Mouse (Mus musculus): ENCODE measurements around the gene Ddx39b. TPM values are rescaled to one million over a fixed set of nuclear protein-coding genes. Genes with fewer than 3 reads are reported as not detected.

Gene Ddx39b
- polyA plus RNA-seq, 1 experiment from 2014 or later: 523 TPM

GRCm38 (mm10) chr17:35201787-35202186, 39.8 kb upstream of the Ddx39b start, which contains the start of gene Tnf:
Gene Tnf, minus strand, starts transcription at chr17:35202007.
- Histone ChIP-seq H3K4me1 (peaks cover 4% of the 10 kb centered on the region; the same call in 1 of the 2 replicates), H3K36me3 (no peaks in the 10 kb centered on the region), H3K4me2 (peak within 1 kb of the TSS; percentile 1; the same call in 1 of the 2 replicates), H3K4me3 (no peak within 1 kb of the TSS; the same call in 1 of the 2 replicates), H3K9ac (no peak within 1 kb of the TSS), H3K27me3 (peaks cover 71% of the 10 kb centered on the region), H3K9me3 (no peaks in the 10 kb centered on the region), H3K27ac (no peak within 1 kb of the TSS)
- ATAC-seq (ENCODE audit: borderline replicate concordance, extremely low read depth, low FRiP score, low TSS enrichment): no peak
- WGBS: 33% methylated on average over 13 of the region's 13 CpGs

GRCm38 (mm10) chr17:35202442-35202841, 39.1 kb upstream of the Ddx39b start:
- no peaks in the 10 kb centered on the region for H3K9me3 ChIP-seq
- ATAC-seq (ENCODE audit: borderline replicate concordance, extremely low read depth, low FRiP score, low TSS enrichment): no peak
- 73% methylated on average over 4 of the region's 4 CpGs for WGBS
- peaks cover 4% of the 10 kb centered on the region; the same call in 1 of the 2 replicates for H3K4me1 ChIP-seq
- peaks cover 65% of the 10 kb centered on the region for H3K27me3 ChIP-seq
- no peak overlapping the region for H3K9ac ChIP-seq
- no peak overlapping the region for H3K4me2 ChIP-seq
- H3K36me3 ChIP-seq: no peaks in the 10 kb centered on the region
- no peak overlapping the region for H3K27ac ChIP-seq
- no peak overlapping the region for H3K4me3 ChIP-seq

- Histone ChIP-seq H3K4me2 (no peak within 1 kb of the TSS), H3K4me3 (no peak within 1 kb of the TSS), H3K4me1 (peaks cover 4% of the 10 kb centered on the region; the same call in 1 of the 2 replicates), H3K9me3 (no peaks in the 10 kb centered on the region), H3K9ac (no peak within 1 kb of the TSS), H3K27ac (no peak within 1 kb of the TSS), H3K36me3 (no peaks in the 10 kb centered on the region), H3K27me3 (peaks cover 53% of the 10 kb centered on the region)
- WGBS: 22% methylated on average over 20 of the region's 20 CpGs
- ATAC-seq (ENCODE audit: borderline replicate concordance, extremely low read depth, low FRiP score, low TSS enrichment): no peak
These were observed 36.8 kb upstream of the Ddx39b start, which contains the start of gene Lta for GRCm38 (mm10) chr17:35204494-35205379. Gene Lta, minus strand, starts transcription at chr17:35205351.

- ATAC-seq (ENCODE audit: borderline replicate concordance, extremely low read depth, low FRiP score, low TSS enrichment): no peak
- WGBS: 59% methylated on average over 10 of the region's 10 CpGs
- Histone ChIP-seq H3K4me3 (no peak overlapping the region), H3K4me2 (no peak overlapping the region), H3K27me3 (peaks cover 47% of the 10 kb centered on the region), H3K9me3 (no peaks in the 10 kb centered on the region), H3K4me1 (peaks cover 4% of the 10 kb centered on the region; the same call in 1 of the 2 replicates), H3K27ac (no peak overlapping the region), H3K9ac (no peak overlapping the region), H3K36me3 (no peaks in the 10 kb centered on the region)
These were observed 36.2 kb upstream of the Ddx39b start for GRCm38 (mm10) chr17:35205380-35205769.

- WGBS: 73% methylated on average over 12 of the region's 12 CpGs
- no peaks in the 10 kb centered on the region for H3K36me3 ChIP-seq
- H3K4me1 ChIP-seq: no peaks in the 10 kb centered on the region
- no peak overlapping the region for H3K4me3 ChIP-seq
- H3K9ac ChIP-seq: no peak overlapping the region
- no peak overlapping the region for H3K27ac ChIP-seq
- 0 out of 2 replicates have a peak, but pooled peaks cover 5% of the 10 kb centered on the region for H3K27me3 ChIP-seq
- H3K9me3 ChIP-seq: no peaks in the 10 kb centered on the region
- no peak for ATAC-seq (ENCODE audit: borderline replicate concordance, extremely low read depth, low FRiP score, low TSS enrichment)
- no peak overlapping the region for H3K4me2 ChIP-seq
These were observed 31.6 kb upstream of the Ddx39b start for GRCm38 (mm10) chr17:35209785-35210535.

- H3K4me1 ChIP-seq: no peaks in the 10 kb centered on the region
- no peak overlapping the region for H3K9ac ChIP-seq
- no peak for ATAC-seq (ENCODE audit: borderline replicate concordance, extremely low read depth, low FRiP score, low TSS enrichment)
- H3K36me3 ChIP-seq: no peaks in the 10 kb centered on the region
- H3K4me3 ChIP-seq: no peak overlapping the region
- WGBS: 45% methylated on average over 3 of the region's 3 CpGs
- no peaks in the 10 kb centered on the region for H3K27me3 ChIP-seq
- H3K9me3 ChIP-seq: no peaks in the 10 kb centered on the region
- no peak overlapping the region for H3K4me2 ChIP-seq
- no peak overlapping the region for H3K27ac ChIP-seq
These were observed 31.0 kb upstream of the Ddx39b start for GRCm38 (mm10) chr17:35210593-35210992.

GRCm38 (mm10) chr17:35213071-35213470, 28.5 kb upstream of the Ddx39b start:
- 91% methylated on average over 5 of the region's 5 CpGs for WGBS
- Histone ChIP-seq H3K27me3 (no peaks in the 10 kb centered on the region), H3K4me1 (no peaks in the 10 kb centered on the region), H3K9me3 (no peaks in the 10 kb centered on the region), H3K36me3 (no peaks in the 10 kb centered on the region), H3K4me3 (no peak overlapping the region), H3K9ac (no peak overlapping the region), H3K27ac (no peak overlapping the region), H3K4me2 (no peak overlapping the region)
- ATAC-seq (ENCODE audit: borderline replicate concordance, extremely low read depth, low FRiP score, low TSS enrichment): no peak

GRCm38 (mm10) chr17:35218516-35219193, 22.9 kb upstream of the Ddx39b start:
- H3K27ac ChIP-seq: peak overlapping the region; percentile 73
- H3K36me3 ChIP-seq: peaks cover 14% of the 10 kb centered on the region
- no peaks in the 10 kb centered on the region for H3K27me3 ChIP-seq
- peak; percentile 25; the same call in 1 of the 2 replicates for ATAC-seq (ENCODE audit: borderline replicate concordance, extremely low read depth, low FRiP score, low TSS enrichment)
- H3K9me3 ChIP-seq: no peaks in the 10 kb centered on the region
- no peak overlapping the region for H3K4me2 ChIP-seq
- peaks cover 21% of the 10 kb centered on the region for H3K4me1 ChIP-seq
- no peak overlapping the region for H3K4me3 ChIP-seq
- whole genome bisulfite sequencing: 68% methylated on average over 18 of the region's 18 CpGs
- no peak overlapping the region for H3K9ac ChIP-seq

- Histone ChIP-seq H3K9ac (no peak overlapping the region), H3K9me3 (no peaks in the 10 kb centered on the region), H3K27me3 (no peaks in the 10 kb centered on the region), H3K4me3 (no peak overlapping the region), H3K36me3 (peaks cover 20% of the 10 kb centered on the region), H3K27ac (peak overlapping the region; percentile 73), H3K4me1 (peaks cover 21% of the 10 kb centered on the region), H3K4me2 (no peak overlapping the region)
- 76% methylated on average over 6 of the region's 6 CpGs for WGBS
- ATAC-seq (ENCODE audit: borderline replicate concordance, extremely low read depth, low FRiP score, low TSS enrichment): no peak
These were observed 21.9 kb upstream of the Ddx39b start for GRCm38 (mm10) chr17:35219601-35220041.

GRCm38 (mm10) chr17:35220156-35220952, 21.2 kb upstream of the Ddx39b start, which contains the start of gene Gm16181:
Gene Gm16181, plus strand, starts transcription at chr17:35220834.
- no peak within 1 kb of the TSS for H3K4me2 ChIP-seq
- H3K9ac ChIP-seq: no peak within 1 kb of the TSS
- no peaks in the 10 kb centered on the region for H3K27me3 ChIP-seq
- H3K27ac ChIP-seq: peak within 1 kb of the TSS; percentile 78
- ATAC-seq (ENCODE audit: borderline replicate concordance, extremely low read depth, low FRiP score, low TSS enrichment): peak; percentile 48; the same call in 1 of the 2 replicates
- 62% methylated on average over 28 of the region's 28 CpGs for WGBS
- peaks cover 25% of the 10 kb centered on the region for H3K36me3 ChIP-seq
- no peak within 1 kb of the TSS for H3K4me3 ChIP-seq
- H3K9me3 ChIP-seq: no peaks in the 10 kb centered on the region
- H3K4me1 ChIP-seq: peaks cover 21% of the 10 kb centered on the region

GRCm38 (mm10) chr17:35222299-35222698, 19.2 kb upstream of the Ddx39b start:
- H3K4me1 ChIP-seq: peaks cover 21% of the 10 kb centered on the region
- H3K9ac ChIP-seq: no peak overlapping the region
- H3K4me3 ChIP-seq: no peak overlapping the region
- no peaks in the 10 kb centered on the region for H3K27me3 ChIP-seq
- 57% methylated on average over 6 of the region's 6 CpGs for WGBS
- no peak for ATAC-seq (ENCODE audit: borderline replicate concordance, extremely low read depth, low FRiP score, low TSS enrichment)
- H3K4me2 ChIP-seq: no peak overlapping the region
- H3K9me3 ChIP-seq: no peaks in the 10 kb centered on the region
- peaks cover 35% of the 10 kb centered on the region for H3K36me3 ChIP-seq
- H3K27ac ChIP-seq: peak overlapping the region; percentile 58

Measured in lung, embryonic 15.5 days (tissue).